Comparison of ENCODE assay signal across 20 mouse cellular contexts in genomic region chr9:113115576-113115975, GRCm38 (mm10).
DNase-seq lines count a peak whose midpoint lies in the region; ATAC-seq lines count a peak whose summit lies in the region.
"Had no signal": no experiment of that assay in that cellular context is flagged by ENCODE, and none has a peak within 500 bp of the region (broad histone marks: within the 10 kb centered on the region; RNA-seq: fewer than 3 reads in every experiment).

No protein-coding gene starts in this region.

- H3K36me3 ChIP-seq in embryonic facial prominence, embryonic 10.5 days (replicated peaks), result no peaks in the 10 kb centered on the region
- no peaks in the 10 kb centered on the region for H3K36me3 ChIP-seq in forebrain, embryonic 14.5 days (ENCODE audit: control insufficient read depth, insufficient read depth, low read length)
- H3K36me3 ChIP-seq: embryonic facial prominence, embryonic 12.5 days; heart, embryonic 12.5 days; hindbrain, embryonic 10.5 days had no signal

- no peak overlapping the region for H3K9ac ChIP-seq in forebrain, embryonic 14.5 days (ENCODE audit: low read length)
- H3K9ac ChIP-seq: embryonic facial prominence, embryonic 12.5 days; heart, embryonic 12.5 days; hindbrain, embryonic 14.5 days had no signal

- no peak overlapping the region for H3K4me3 ChIP-seq in embryonic facial prominence, embryonic 10.5 days
- H3K4me3 ChIP-seq in forebrain, embryonic 14.5 days (ENCODE audit: low read depth, low read length), result no peak overlapping the region
- H3K4me3 ChIP-seq: embryonic facial prominence, embryonic 12.5 days; heart, adult 2 months; heart, embryonic 12.5 days; hindbrain, embryonic 10.5 days had no signal

- ATAC-seq in forebrain, embryonic 14.5 days, result no peak
- ATAC-seq: activated CD4-positive, CD25-positive, alpha-beta regulatory T cell, adult 4 months; forebrain, embryonic 16.5 days; Patski had no signal

- no peaks in the 10 kb centered on the region for H3K27me3 ChIP-seq in embryonic facial prominence, embryonic 10.5 days (replicated peaks; ENCODE audit: low read depth, poor library complexity, severe bottlenecking)
- H3K27me3 ChIP-seq in forebrain, embryonic 14.5 days (replicated peaks; ENCODE audit: control insufficient read depth, insufficient read depth, low read length), result no peaks in the 10 kb centered on the region
- H3K27me3 ChIP-seq: CH12.LX; embryonic facial prominence, embryonic 12.5 days; heart, embryonic 12.5 days; Patski had no signal

- DNase-seq in left cerebral cortex, postnatal 4 days, result peak; percentile 4
- no peak for DNase-seq in left cerebral cortex, postnatal 36 days (ENCODE audit: low spot score in 2 of 2)
- peak; percentile 10 for DNase-seq in embryonic facial prominence, embryonic 10.5 days (ENCODE audit: low spot score)
- peak; percentile 18 for DNase-seq in retina, embryonic 14.5 days (ENCODE audit: low spot score)
- DNase-seq in kidney, adult 9 months, result no peak
- no peak for DNase-seq in forebrain, embryonic 14.5 days (ENCODE audit: low spot score)
- DNase-seq: adrenal gland, postnatal 14 days; cerebellum, adult 11-12 months; cerebellum, adult 9-10 months; cerebellum, postnatal 36 days; gastrocnemius, postnatal 14 days; heart, adult 2 months had no signal

- 69% methylated on average over 5 of the region's 5 CpGs for WGBS in embryonic facial prominence, embryonic 10.5 days
- WGBS in forebrain, embryonic 14.5 days, result 85% methylated on average over 5 of the region's 5 CpGs

- H3K4me1 ChIP-seq in embryonic facial prominence, embryonic 10.5 days, result no peaks in the 10 kb centered on the region
- no peaks in the 10 kb centered on the region for H3K4me1 ChIP-seq in forebrain, embryonic 14.5 days (ENCODE audit: control insufficient read depth, insufficient read depth, low read length)
- H3K4me1 ChIP-seq: embryonic facial prominence, embryonic 12.5 days had no signal

- no peak overlapping the region for H3K27ac ChIP-seq in embryonic facial prominence, embryonic 10.5 days (replicated peaks)
- H3K27ac ChIP-seq in forebrain, embryonic 14.5 days (ENCODE audit: low read depth, low read length), result no peak overlapping the region
- H3K27ac ChIP-seq: embryonic facial prominence, embryonic 12.5 days; heart, adult 2 months; hindbrain, embryonic 10.5 days; hindbrain, embryonic 14.5 days had no signal

- no peak overlapping the region for H3K4me2 ChIP-seq in forebrain, embryonic 14.5 days (ENCODE audit: low read length)
- H3K4me2 ChIP-seq: embryonic facial prominence, embryonic 12.5 days; heart, embryonic 12.5 days; hindbrain, embryonic 14.5 days had no signal

- intact Hi-C loops in left cerebral cortex, postnatal 4 days (cut with DNase I), result no loop called here
- intact Hi-C loops in left cerebral cortex, postnatal 36 days (cut with DNase I), result no loop called here

- H3K9me3 ChIP-seq in embryonic facial prominence, embryonic 10.5 days, result no peaks in the 10 kb centered on the region
- no peaks in the 10 kb centered on the region for H3K9me3 ChIP-seq in forebrain, embryonic 14.5 days (replicated peaks; ENCODE audit: control insufficient read depth, low read length)
- H3K9me3 ChIP-seq: embryonic facial prominence, embryonic 12.5 days; heart, embryonic 12.5 days; hindbrain, embryonic 10.5 days had no signal

Comparison
In these comparisons a context has a peak if more than half of its experiments do, and no peak if none do; other contexts are left out.
1. DNase-seq: peak in left cerebral cortex, postnatal 4 days (single experiment), embryonic facial prominence, embryonic 10.5 days (single experiment) and retina, embryonic 14.5 days (single experiment); none in left cerebral cortex, postnatal 36 days (0 of 2), kidney, adult 9 months (single experiment) and forebrain, embryonic 14.5 days (single experiment).